Mouse (Mus musculus) frontal cortex, postnatal 14 days (tissue): ENCODE results near the gene Nt5c1b.
A peak's percentile ranks its signal among the peaks of the same experiment; 100 is the strongest.

Source experiments
- DNase-seq, 2 experiments: peaks; one replicate each; pipeline ENCODE4 v3.0.0; 2022; ENCODE audit warnings: low spot score in 2 of 2

The Nt5c1b gene

GRCm38 (mm10) chr12:10369673-10370072 lies at the start of gene Nt5c1b:
Gene Nt5c1b, plus strand, starts transcription at chr12:10369973.
- DNase-seq, result no peak

GRCm38 (mm10) chr12:10327651-10328050 lies 42.1 kb upstream of the Nt5c1b start:
- DNase-seq, result no peak

- DNase-seq, result no peak
Observed at GRCm38 (mm10) chr12:10329460-10329859, 40.3 kb upstream of the Nt5c1b start.

GRCm38 (mm10) chr12:10340604-10341003 lies 29.2 kb upstream of the Nt5c1b start:
- DNase-seq, result no peak

- no peak for DNase-seq
Observed at GRCm38 (mm10) chr12:10350706-10351105, 19.1 kb upstream of the Nt5c1b start.

- no peak for DNase-seq
Observed at GRCm38 (mm10) chr12:10357756-10358155, 12.0 kb upstream of the Nt5c1b start.

- DNase-seq, result peak; percentile 89 to 95
Observed at GRCm38 (mm10) chr12:10390671-10391441, 21.1 kb downstream of the Nt5c1b start, which contains the start of gene Rdh14. Gene Rdh14, plus strand, starts transcription at chr12:10390772.

- no peak for DNase-seq
Observed at GRCm38 (mm10) chr12:10400788-10401187, 31.0 kb downstream of the Nt5c1b start.

GRCm38 (mm10) chr12:10402421-10403115 lies 32.8 kb downstream of the Nt5c1b start:
- DNase-seq, result no peak

GRCm38 (mm10) chr12:10410511-10411179 lies 40.9 kb downstream of the Nt5c1b start:
- no peak for DNase-seq

GRCm38 (mm10) chr12:10411453-10411852 lies 41.7 kb downstream of the Nt5c1b start:
- DNase-seq, result no peak

- no peak for DNase-seq
Observed at GRCm38 (mm10) chr12:10422347-10422746, 52.6 kb downstream of the Nt5c1b start.

- DNase-seq, result no peak
Observed at GRCm38 (mm10) chr12:10425982-10426863, 56.5 kb downstream of the Nt5c1b start.

GRCm38 (mm10) chr12:10430999-10431398 lies 61.2 kb downstream of the Nt5c1b start:
- DNase-seq, result no peak

- DNase-seq, result peak; percentile 56 to 83
Observed at GRCm38 (mm10) chr12:10438054-10439001, 68.6 kb downstream of the Nt5c1b start.
